Mouse (Mus musculus): ENCODE measurements around the gene Slc35f5. TPM values are rescaled to one million over a fixed set of nuclear protein-coding genes. Genes with fewer than 3 reads are reported as not detected.

The Slc35f5 gene
- polyA plus RNA-seq (2015; fragmentation: Nextera tagmentation; extraction: Ambion mirVana) = 32.9 and 33.0 TPM in 2 replicates

GRCm38 (mm10) chr1:125560259-125561192 is at the start of gene Slc35f5:
TSS of gene Slc35f5 (plus strand) at chr1:125560595.

Other genes starting within 250 kb of the Slc35f5 start
- 151 and 159 TPM in 2 replicates for gene Actr3, start 124.9 kb upstream of the Slc35f5 start, polyA plus RNA-seq (2015; fragmentation: Nextera tagmentation; extraction: Ambion mirVana)
- 0.10 TPM in 1 of 2 replicates, not detected in the other for gene Gpr39, start 116.4 kb downstream of the Slc35f5 start, polyA plus RNA-seq (2015; fragmentation: Nextera tagmentation; extraction: Ambion mirVana)

Data from neural tube, postnatal 0 days (tissue).